Mouse (Mus musculus) retina, embryonic 14.5 days (tissue): ENCODE measurements at regions not wholly inside any gene's neighbourhood (a gene's known extent, or its start where the extent isn't known, plus 50 kb on each side); places are given as distances from the start of the nearest gene placed in this dataset.

Experiments
- DNase-seq: peaks from one replicate; pipeline ENCODE4 v3.0.0-alpha.2; 2015; ENCODE audit warnings: low spot score

- no peak for DNase-seq
Observed at GRCm38 (mm10) chr4:9935949-9936348, 938.3 kb upstream of the 2610301B20Rik start.

- no peak for DNase-seq
Observed at GRCm38 (mm10) chr4:9951441-9951840, 922.9 kb upstream of the 2610301B20Rik start.

- no peak for DNase-seq
Observed at GRCm38 (mm10) chr4:9974631-9975030, 899.7 kb upstream of the 2610301B20Rik start.

- no peak for DNase-seq
Observed at GRCm38 (mm10) chr4:9981354-9982040, 892.8 kb upstream of the 2610301B20Rik start.

GRCm38 (mm10) chr4:9982786-9983525 is 891.3 kb upstream of the 2610301B20Rik start:
- DNase-seq = no peak

GRCm38 (mm10) chr4:9993871-9994270 is 880.4 kb upstream of the 2610301B20Rik start:
- no peak for DNase-seq

GRCm38 (mm10) chr4:9994466-9994865 is 879.8 kb upstream of the 2610301B20Rik start:
- no peak for DNase-seq

- no peak for DNase-seq
Observed at GRCm38 (mm10) chr4:10030316-10030715, 844.0 kb upstream of the 2610301B20Rik start.

GRCm38 (mm10) chr4:10031764-10032163 is 842.5 kb upstream of the 2610301B20Rik start:
- no peak for DNase-seq

- no peak for DNase-seq
Observed at GRCm38 (mm10) chr4:10035336-10035735, 839.0 kb upstream of the 2610301B20Rik start.

- no peak for DNase-seq
Observed at GRCm38 (mm10) chr4:10041301-10042093, 832.8 kb upstream of the 2610301B20Rik start.

- no peak for DNase-seq
Observed at GRCm38 (mm10) chr4:10048770-10049169, 825.5 kb upstream of the 2610301B20Rik start.

- DNase-seq = no peak
Observed at GRCm38 (mm10) chr4:10049411-10049810, 824.9 kb upstream of the 2610301B20Rik start.

GRCm38 (mm10) chr4:10051296-10052267 is 822.7 kb upstream of the 2610301B20Rik start:
- peak; percentile 16 for DNase-seq

- no peak for DNase-seq
Observed at GRCm38 (mm10) chr4:10052869-10053268, 821.4 kb upstream of the 2610301B20Rik start.

GRCm38 (mm10) chr4:10072500-10073106 is 801.7 kb upstream of the 2610301B20Rik start:
- no peak for DNase-seq

- no peak for DNase-seq
Observed at GRCm38 (mm10) chr4:10079565-10080169, 794.6 kb upstream of the 2610301B20Rik start.

GRCm38 (mm10) chr4:10114831-10115230 is 759.5 kb upstream of the 2610301B20Rik start:
- peak; percentile 32 for DNase-seq

GRCm38 (mm10) chr4:10117964-10118363 is 756.3 kb upstream of the 2610301B20Rik start:
- DNase-seq = no peak

GRCm38 (mm10) chr4:10124252-10124651 is 750.0 kb upstream of the 2610301B20Rik start:
- no peak for DNase-seq
